25 mouse cellular contexts compared by ENCODE assay signal in genomic region chr15:89471476-89471875, GRCm38 (mm10). TPM values are rescaled to one million over a fixed set of nuclear protein-coding genes. Genes with fewer than 3 reads are reported as not detected.
A peak's percentile ranks its signal among the peaks of the same experiment; 100 is the strongest.
DNase-seq lines count a peak whose midpoint lies in the region; ATAC-seq and TF ChIP-seq lines count a peak whose summit lies in the region.
"Had no signal": no experiment of that assay in that cellular context is flagged by ENCODE, and none has a peak within 500 bp of the region (broad histone marks: within the 10 kb centered on the region; RNA-seq: fewer than 3 reads in every experiment).

No protein-coding gene starts in this region.

- H3K4me1 ChIP-seq in forebrain, embryonic 11.5 days (replicated peaks; ENCODE audit: control insufficient read depth, insufficient read depth, low read length), result peaks cover 3% of the 10 kb centered on the region; the same call in 1 of the 2 replicates
- peaks cover 11% of the 10 kb centered on the region for H3K4me1 ChIP-seq in forebrain, embryonic 16.5 days (replicated peaks; ENCODE audit: control insufficient read depth, insufficient read depth, low read length)
- peaks cover 8% of the 10 kb centered on the region for H3K4me1 ChIP-seq in liver, adult 2 months (ENCODE audit: control insufficient read depth, insufficient read depth, low read length)
- H3K4me1 ChIP-seq in liver, embryonic 12.5 days, result peaks cover 14% of the 10 kb centered on the region

- TF ChIP-seq POLR2A in liver, adult 2 months (IDR thresholded peaks at IDR 0.05; ENCODE audit: extremely low read depth, insufficient read depth, low read length), result no peak

- no peaks in the 10 kb centered on the region for H3K79me2 ChIP-seq in liver, adult 2 months (ENCODE audit: control insufficient read depth, insufficient read depth, low read length)

- H3K36me3 ChIP-seq in forebrain, embryonic 11.5 days (ENCODE audit: control insufficient read depth, insufficient read depth, low read length), result no peaks in the 10 kb centered on the region
- no peaks in the 10 kb centered on the region for H3K36me3 ChIP-seq in forebrain, embryonic 16.5 days (ENCODE audit: control insufficient read depth, insufficient read depth)
- no peaks in the 10 kb centered on the region for H3K36me3 ChIP-seq in liver, adult 2 months (ENCODE audit: control insufficient read depth, insufficient read depth, low read length)
- H3K36me3 ChIP-seq in liver, embryonic 12.5 days, result peaks cover 5% of the 10 kb centered on the region; the same call in 1 of the 2 replicates

- H3K4me3 ChIP-seq in forebrain, embryonic 11.5 days (ENCODE audit: low read depth, low read length), result no peak overlapping the region
- no peak overlapping the region for H3K4me3 ChIP-seq in forebrain, embryonic 16.5 days (replicated peaks; ENCODE audit: low read length)
- H3K4me3 ChIP-seq in liver, adult 2 months (ENCODE audit: insufficient read depth, low read depth, low read length), result no peak overlapping the region
- H3K4me3 ChIP-seq in liver, embryonic 12.5 days, result no peak overlapping the region

- no peaks in the 10 kb centered on the region for H3K9me3 ChIP-seq in forebrain, embryonic 11.5 days (ENCODE audit: control insufficient read depth, low read length)
- H3K9me3 ChIP-seq in forebrain, embryonic 16.5 days (ENCODE audit: control insufficient read depth, low read length), result no peaks in the 10 kb centered on the region
- H3K9me3 ChIP-seq in liver, embryonic 12.5 days (replicated peaks), result no peaks in the 10 kb centered on the region
- H3K9me3 ChIP-seq: G1E had no signal

- 91% methylated on average over 4 of the region's 4 CpGs for WGBS in forebrain, embryonic 11.5 days
- WGBS in forebrain, embryonic 16.5 days, result 88% methylated on average over 4 of the region's 4 CpGs
- WGBS in liver, adult 2 months, result 42% methylated on average over 4 of the region's 4 CpGs
- 78% methylated on average over 4 of the region's 4 CpGs for WGBS in liver, embryonic 12.5 days (ENCODE audit: insufficient replicate concordance)

- H3K9ac ChIP-seq in forebrain, embryonic 11.5 days (ENCODE audit: low read length), result no peak overlapping the region
- H3K9ac ChIP-seq in forebrain, embryonic 16.5 days (replicated peaks; ENCODE audit: low read depth, low read length), result no peak overlapping the region
- no peak overlapping the region for H3K9ac ChIP-seq in liver, adult 2 months (ENCODE audit: low read depth, low read length)
- no peak overlapping the region for H3K9ac ChIP-seq in liver, embryonic 12.5 days

- no peaks in the 10 kb centered on the region for H3K27me3 ChIP-seq in forebrain, embryonic 11.5 days (ENCODE audit: control insufficient read depth, insufficient read depth, low read length)
- H3K27me3 ChIP-seq in forebrain, embryonic 16.5 days (replicated peaks; ENCODE audit: control insufficient read depth, insufficient read depth, low read length), result no peaks in the 10 kb centered on the region
- H3K27me3 ChIP-seq in liver, adult 2 months (ENCODE audit: control insufficient read depth, insufficient read depth, low read length), result no peaks in the 10 kb centered on the region
- no peaks in the 10 kb centered on the region for H3K27me3 ChIP-seq in liver, embryonic 12.5 days (replicated peaks)
- H3K27me3 ChIP-seq: Patski had no signal

- H3K4me2 ChIP-seq in forebrain, embryonic 11.5 days (ENCODE audit: low read depth, low read length, severe bottlenecking), result no peak overlapping the region
- H3K4me2 ChIP-seq in forebrain, embryonic 16.5 days (ENCODE audit: low read length), result no peak overlapping the region
- no peak overlapping the region for H3K4me2 ChIP-seq in liver, embryonic 12.5 days

- DNase-seq in cerebellum, adult 9-10 months, result peak; percentile 15
- no peak for DNase-seq in cerebellum, adult 8-10 months
- DNase-seq in forebrain, embryonic 11.5 days (ENCODE audit: low spot score), result peak; percentile 33
- DNase-seq in liver, adult 2 months (ENCODE audit: extremely low read depth, low read depth, low spot score), result peak; percentile 73
- peak; percentile 66 for DNase-seq in MN1 (ENCODE audit: low spot score)
- no peak for DNase-seq in layer of hippocampus, adult 9-10 months (ENCODE audit: low spot score)
- DNase-seq: adrenal gland, adult 2 months; adrenal gland, adult 8-10 months; adrenal gland, postnatal 10 days; adrenal gland, postnatal 14 days; adrenal gland, postnatal 25 days; adrenal gland, postnatal 36 days; B cell, adult 2 months; cerebellum, adult 11 months; cerebellum, adult 11-12 months; cerebellum, adult 18-20 months had no signal

- H3K27ac ChIP-seq in forebrain, embryonic 11.5 days (ENCODE audit: low read depth, low read length), result no peak overlapping the region
- H3K27ac ChIP-seq in forebrain, embryonic 16.5 days (ENCODE audit: low read length), result no peak overlapping the region
- no peak overlapping the region for H3K27ac ChIP-seq in liver, adult 2 months (replicated peaks; ENCODE audit: insufficient read depth, low read depth, low read length)
- H3K27ac ChIP-seq in liver, embryonic 12.5 days, result no peak overlapping the region

- no peak for TF ChIP-seq CTCF in liver, adult 2 months (IDR thresholded peaks at IDR 0.05; ENCODE audit: low read depth, low read length)

- no peak for ATAC-seq in forebrain, embryonic 11.5 days (replicated peaks; ENCODE audit: low FRiP score)
- no peak for ATAC-seq in forebrain, embryonic 16.5 days
- no peak for ATAC-seq in liver, embryonic 12.5 days
- ATAC-seq: activated CD4-positive, CD25-positive, alpha-beta regulatory T cell, adult 4 months; CD4-positive, CD25-positive, alpha-beta regulatory T cell, adult 4 months; Patski had no signal

RNA-seq across cellular contexts. Expression of gene Arsa, which starts 5.7 kb away (rescaled TPM):
- 9.9 and 10.6 TPM in 2 replicates for polyA plus RNA-seq in forebrain, embryonic 11.5 days (2014; fragmentation: Nextera tagmentation; extraction: Ambion mirVana)
- 23.9 and 27.9 TPM in 2 replicates for polyA plus RNA-seq in forebrain, embryonic 16.5 days (2015; fragmentation: Nextera tagmentation; extraction: Ambion mirVana)
- 4.2 and 6.7 TPM in 2 replicates for total RNA-seq in liver, adult 2 months (2014; rRNA removed)
- 18.2 and 29.1 TPM in 2 replicates for polyA plus RNA-seq in liver, adult 2 months (2012; rRNA removed)
- 6.6 and 7.0 TPM in 2 replicates for polyA plus RNA-seq in liver, embryonic 12.5 days (2016; fragmentation: Nextera tagmentation; extraction: Ambion mirVana)

RNA-seq across cellular contexts. Expression of gene Mapk8ip2, which starts 17.8 kb away (rescaled TPM):
- polyA plus RNA-seq in forebrain, embryonic 11.5 days (2014; fragmentation: Nextera tagmentation; extraction: Ambion mirVana), result 26.0 and 27.4 TPM in 2 replicates
- 74.5 and 81.9 TPM in 2 replicates for polyA plus RNA-seq in forebrain, embryonic 16.5 days (2015; fragmentation: Nextera tagmentation; extraction: Ambion mirVana)
- not detected in 2 replicates for total RNA-seq in liver, adult 2 months (2014; rRNA removed)
- 0.01 TPM in 1 of 2 replicates, not detected in the other for polyA plus RNA-seq in liver, adult 2 months (2012; rRNA removed)
- polyA plus RNA-seq in liver, embryonic 12.5 days (2016; fragmentation: Nextera tagmentation; extraction: Ambion mirVana), result 0.05 and 0.13 TPM in 2 replicates
- polyA plus RNA-seq: C2C12, G1E had no signal

RNA-seq across cellular contexts. Expression of gene Shank3, which starts 27.9 kb away (rescaled TPM):
- polyA plus RNA-seq in forebrain, embryonic 11.5 days (2014; fragmentation: Nextera tagmentation; extraction: Ambion mirVana), result 3.8 and 4.9 TPM in 2 replicates
- 9.3 and 14.1 TPM in 2 replicates for polyA plus RNA-seq in forebrain, embryonic 16.5 days (2015; fragmentation: Nextera tagmentation; extraction: Ambion mirVana)
- 1.5 and 3.2 TPM in 2 replicates for total RNA-seq in liver, adult 2 months (2014; rRNA removed)
- 2.7 and 3.9 TPM in 2 replicates for polyA plus RNA-seq in liver, adult 2 months (2012; rRNA removed)
- 0.81 and 1.4 TPM in 2 replicates for polyA plus RNA-seq in liver, embryonic 12.5 days (2016; fragmentation: Nextera tagmentation; extraction: Ambion mirVana)
- total RNA-seq: CH12.LX had no signal
- polyA plus RNA-seq: activated CD4-positive, CD25-positive, alpha-beta regulatory T cell, adult 4 months; CD4-positive, CD25-positive, alpha-beta regulatory T cell, adult 4 months had no signal

RNA-seq across cellular contexts. Expression of gene Chkb, which starts 41.8 kb away (rescaled TPM):
- polyA plus RNA-seq in forebrain, embryonic 11.5 days (2014; fragmentation: Nextera tagmentation; extraction: Ambion mirVana), result 54.5 and 56.0 TPM in 2 replicates
- 77.7 and 79.3 TPM in 2 replicates for polyA plus RNA-seq in forebrain, embryonic 16.5 days (2015; fragmentation: Nextera tagmentation; extraction: Ambion mirVana)
- total RNA-seq in liver, adult 2 months (2014; rRNA removed), result 25.4 and 25.9 TPM in 2 replicates
- polyA plus RNA-seq in liver, adult 2 months (2012; rRNA removed), result 42.0 and 47.2 TPM in 2 replicates
- 29.0 and 30.4 TPM in 2 replicates for polyA plus RNA-seq in liver, embryonic 12.5 days (2016; fragmentation: Nextera tagmentation; extraction: Ambion mirVana)

RNA-seq across cellular contexts. Expression of gene Gm44502, which starts 42.0 kb away (rescaled TPM):
- 0.40 TPM in 1 of 2 replicates, not detected in the other for polyA plus RNA-seq in forebrain, embryonic 11.5 days (2014; fragmentation: Nextera tagmentation; extraction: Ambion mirVana)
- polyA plus RNA-seq in forebrain, embryonic 16.5 days (2015; fragmentation: Nextera tagmentation; extraction: Ambion mirVana), result not detected in 2 replicates
- not detected in 2 replicates for total RNA-seq in liver, adult 2 months (2014; rRNA removed)
- polyA plus RNA-seq in liver, adult 2 months (2012; rRNA removed), result 0.30 and 1.5 TPM in 2 replicates
- not detected in 2 replicates for polyA plus RNA-seq in liver, embryonic 12.5 days (2016; fragmentation: Nextera tagmentation; extraction: Ambion mirVana)
- total RNA-seq: adrenal gland, postnatal 25 days; MEL had no signal
- polyA plus RNA-seq: activated CD4-positive, CD25-positive, alpha-beta regulatory T cell, adult 4 months; CD4-positive, CD25-positive, alpha-beta regulatory T cell, adult 4 months; Patski had no signal

Comparison
In these comparisons a context has a peak if more than half of its experiments do, and no peak if none do; other contexts are left out.
1. DNase-seq: peak in cerebellum, adult 9-10 months (single experiment), forebrain, embryonic 11.5 days (single experiment), liver, adult 2 months (single experiment) and MN1 (single experiment); none in cerebellum, adult 8-10 months (single experiment) and layer of hippocampus, adult 9-10 months (single experiment).
2. RNA of gene Mapk8ip2, which starts 17.8 kb away (polyA plus RNA-seq): 74.5 to 81.9 TPM in forebrain, embryonic 16.5 days and 26.0 to 27.4 TPM in forebrain, embryonic 11.5 days; 0.05 to 0.13 TPM in liver, embryonic 12.5 days and 0.01 TPM in liver, adult 2 months; every median in the first group is over 10 times any median in the second.